Mouse (Mus musculus): Measurements from ENCODE around the gene Gm3264.
"Not testable (repeated sequence)": the region's sequence is repeated elsewhere in the genome, so short reads cannot be mapped to it uniquely, and the experiment has no call there.

The Gm3264 gene

DNA sequence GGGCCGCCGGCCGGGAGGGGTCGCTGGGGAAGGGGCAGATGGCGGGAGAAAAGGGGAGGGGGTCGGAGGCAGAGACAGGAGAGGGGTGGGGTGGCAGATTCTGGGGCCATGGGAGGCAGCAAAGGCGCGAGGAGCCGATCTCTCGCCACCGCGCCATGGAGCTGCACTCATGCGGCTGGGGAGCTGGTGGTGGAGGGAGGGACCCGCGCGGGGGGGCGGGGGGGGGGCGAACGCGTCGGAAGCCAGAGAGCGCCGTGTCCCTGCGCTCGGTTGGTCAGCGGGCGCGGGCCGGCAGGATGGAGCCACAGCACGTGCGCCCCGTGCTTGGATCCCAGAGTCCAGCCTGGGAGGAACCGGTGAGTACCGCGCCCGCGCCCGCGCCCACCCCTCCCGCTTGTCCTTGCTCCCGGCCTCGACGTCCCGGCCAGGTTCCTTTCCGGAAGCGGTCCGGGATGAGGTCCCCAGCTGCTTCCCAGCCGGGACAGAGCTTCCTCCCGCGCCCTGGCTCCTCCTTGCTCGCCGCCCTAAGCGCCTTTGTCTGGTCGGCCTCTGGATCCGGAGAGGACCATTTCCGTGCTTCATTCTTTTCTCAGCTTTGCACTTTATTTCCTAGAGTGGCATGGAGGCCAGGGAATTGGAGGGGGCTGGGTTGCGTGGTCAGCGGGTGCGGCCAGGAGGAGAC lies at the start of gene Gm3264:
Gene Gm3264, plus strand, starts transcription at position 278 of the 682 bp plus-strand sequence.
- not testable (repeated sequence) for DNase-seq (ENCODE audit: low read depth, low spot score)

DNA sequence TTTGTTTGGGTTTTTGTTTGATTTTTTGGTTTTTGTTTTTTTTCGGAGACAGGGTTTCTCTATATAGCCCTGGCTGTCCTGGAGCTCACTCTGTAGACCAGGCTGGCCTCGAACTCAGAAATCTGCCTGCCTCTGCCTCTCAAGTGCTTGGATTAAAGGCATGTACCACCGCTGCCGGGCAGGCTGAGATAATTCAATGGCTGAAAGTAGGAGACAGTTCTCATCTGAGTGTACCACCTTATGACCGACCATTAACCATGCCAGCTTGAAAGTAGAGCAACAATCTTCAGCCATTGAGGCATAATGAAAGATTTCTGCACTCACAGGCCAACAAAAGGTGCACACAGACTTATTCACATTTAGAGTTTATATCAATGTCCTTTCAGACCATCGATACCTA lies 49.0 kb upstream of the Gm3264 start:
- DNase-seq (ENCODE audit: low read depth, low spot score): not testable (repeated sequence)

DNA sequence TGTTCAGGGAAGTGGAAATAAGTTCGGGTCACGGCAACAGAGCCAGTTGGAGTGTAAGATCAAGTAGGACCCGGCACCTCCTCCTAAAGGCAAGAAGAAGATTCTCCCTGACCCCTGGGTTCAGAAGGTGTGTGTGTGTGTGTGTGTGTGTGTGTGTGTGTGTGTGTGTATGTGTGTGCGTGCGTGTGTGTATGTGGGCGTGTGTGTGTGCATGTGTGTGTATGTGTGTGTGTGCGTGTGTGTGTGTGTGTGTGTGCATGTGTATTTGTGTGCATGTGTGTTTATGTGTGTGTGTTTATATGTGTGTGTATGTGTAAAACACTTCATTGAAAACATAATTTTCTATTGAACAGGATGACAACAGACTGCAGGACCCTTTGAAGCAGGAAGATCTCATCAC lies 33.4 kb upstream of the Gm3264 start:
- not testable (repeated sequence) for DNase-seq (ENCODE audit: low read depth, low spot score)

DNA sequence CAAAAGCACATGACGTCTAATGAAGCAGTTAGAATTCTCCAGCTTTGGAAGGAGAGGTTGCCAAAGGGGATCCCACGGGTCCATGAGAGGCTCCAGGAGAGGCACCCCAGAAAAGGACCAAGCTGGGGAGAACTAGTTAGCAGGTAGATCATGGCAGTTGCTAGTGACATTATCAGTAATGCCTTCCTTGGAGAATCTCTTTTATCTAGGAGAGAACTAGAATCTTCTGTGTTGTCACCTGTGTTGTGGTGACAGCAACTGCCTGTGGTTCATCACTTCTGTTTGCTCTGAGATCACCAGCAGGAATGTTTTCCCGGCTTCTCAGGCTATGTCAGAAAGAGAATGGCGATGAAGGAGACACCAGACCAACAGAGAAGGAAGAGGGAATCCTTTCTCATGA lies 17.6 kb upstream of the Gm3264 start, which contains the start of gene Gm3269:
Gene Gm3269, plus strand, starts transcription at position 301 of the 400 bp plus-strand sequence.
- not testable (repeated sequence) for DNase-seq (ENCODE audit: low read depth, low spot score)

DNA sequence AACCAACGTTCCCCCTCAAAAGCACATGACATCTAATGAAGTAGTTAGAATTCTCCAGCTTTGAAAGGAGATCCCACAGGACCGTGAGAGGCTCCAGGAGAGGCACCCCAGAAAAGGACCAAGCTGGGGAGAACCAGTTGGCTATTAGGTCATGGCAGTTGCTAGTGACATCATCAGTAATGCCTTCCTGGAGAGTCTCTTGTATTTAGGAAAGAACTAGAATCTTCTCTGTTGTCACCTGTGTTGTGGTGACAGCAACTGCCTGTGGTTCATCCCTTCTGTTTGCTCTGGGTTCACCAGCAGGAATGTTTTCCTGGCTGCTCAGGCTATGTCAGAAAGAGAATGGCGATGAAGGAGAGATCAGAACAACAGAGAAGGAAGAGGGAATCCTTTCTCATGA lies 36.7 kb downstream of the Gm3264 start, which contains the start of gene Gm3278:
Gene Gm3278, plus strand, starts transcription at position 301 of the 400 bp plus-strand sequence.
- DNase-seq (ENCODE audit: low read depth, low spot score): not testable (repeated sequence)
